In genomic region chr1:43760085-43760484, GRCm38 (mm10) we compare ENCODE assay signal across 15 mouse cellular contexts. TPM values are rescaled to one million over a fixed set of nuclear protein-coding genes. Genes with fewer than 3 reads are reported as not detected.
DNase-seq lines count a peak whose midpoint lies in the region; ATAC-seq and TF ChIP-seq lines count a peak whose summit lies in the region.
"Had no signal": no experiment of that assay in that cellular context is flagged by ENCODE, and none has a peak within 500 bp of the region (broad histone marks: within the 10 kb centered on the region; RNA-seq: fewer than 3 reads in every experiment).

No protein-coding gene starts in this region.

- no peak overlapping the region for H3K27ac ChIP-seq in forebrain, postnatal 0 days (ENCODE audit: low read depth, low read length)
- no peak overlapping the region for H3K27ac ChIP-seq in forebrain, embryonic 11.5 days (ENCODE audit: low read depth, low read length)
- no peak overlapping the region for H3K27ac ChIP-seq in liver, embryonic 14.5 days
- no peak overlapping the region for H3K27ac ChIP-seq in MEL (ENCODE audit: control insufficient read depth, low read depth, low read length)
- H3K27ac ChIP-seq: heart, embryonic 15.5 days; neural tube, embryonic 13.5 days had no signal

- no peak overlapping the region for H3K9ac ChIP-seq in forebrain, postnatal 0 days
- H3K9ac ChIP-seq in forebrain, embryonic 11.5 days (ENCODE audit: low read length), result no peak overlapping the region
- H3K9ac ChIP-seq in liver, embryonic 14.5 days (replicated peaks), result no peak overlapping the region
- H3K9ac ChIP-seq in MEL (ENCODE audit: control insufficient read depth, low read depth, low read length, poor library complexity, severe bottlenecking), result no peak overlapping the region
- H3K9ac ChIP-seq: heart, embryonic 15.5 days; neural tube, embryonic 13.5 days had no signal

- TF ChIP-seq RAD21 in MEL (IDR thresholded peaks at IDR 0.05; ENCODE audit: low read depth, low read length), result peak; percentile 67

- H3K4me1 ChIP-seq in forebrain, postnatal 0 days (ENCODE audit: insufficient read depth), result no peaks in the 10 kb centered on the region
- H3K4me1 ChIP-seq in forebrain, embryonic 11.5 days (replicated peaks; ENCODE audit: control insufficient read depth, insufficient read depth, low read length), result no peaks in the 10 kb centered on the region
- H3K4me1 ChIP-seq in liver, embryonic 14.5 days (replicated peaks; ENCODE audit: control insufficient read depth in 2 of 2, insufficient read depth in 2 of 2, low read length in 1 of 2), result no peaks in the 10 kb centered on the region
- no peaks in the 10 kb centered on the region for H3K4me1 ChIP-seq in MEL (ENCODE audit: control insufficient read depth in 1 of 2, insufficient read depth in 2 of 2, low read length in 2 of 2)
- H3K4me1 ChIP-seq: heart, embryonic 15.5 days had no signal

- H3K36me3 ChIP-seq in forebrain, postnatal 0 days (ENCODE audit: insufficient read depth), result peaks cover 39% of the 10 kb centered on the region
- H3K36me3 ChIP-seq in forebrain, embryonic 11.5 days (ENCODE audit: control insufficient read depth, insufficient read depth, low read length), result no peaks in the 10 kb centered on the region
- peaks cover 2% of the 10 kb centered on the region; the same call in 1 of the 2 replicates for H3K36me3 ChIP-seq in liver, embryonic 14.5 days (replicated peaks; ENCODE audit: control insufficient read depth, insufficient read depth, low read depth)
- no peaks in the 10 kb centered on the region; a peak in 2 of 4 replicates for H3K36me3 ChIP-seq in MEL (ENCODE audit: control insufficient read depth in 1 of 2, insufficient read depth in 2 of 2, low read length in 2 of 2)

- TF ChIP-seq CTCF in forebrain, postnatal 0 days (IDR thresholded peaks at IDR 0.05; ENCODE audit: low read depth), result peak; percentile 75
- peak; percentile 47; the same call in 1 of the 2 replicates for TF ChIP-seq CTCF in liver, embryonic 14.5 days (IDR thresholded peaks at IDR 0.05; ENCODE audit: low read depth)
- TF ChIP-seq CTCF in MEL (IDR thresholded peaks at IDR 0.05 in 2 of 3, conservative IDR thresholded peaks at IDR 0.05 in 1 of 3; ENCODE audit: control insufficient read depth in 1 of 3, insufficient read depth in 1 of 3, low read depth in 2 of 3, low read length in 3 of 3, poor library complexity in 1 of 3, severe bottlenecking in 1 of 3), result peak in 2 of 3 experiments; percentile 35 to 61; a peak in 3 of 6 replicates

- H3K4me2 ChIP-seq in forebrain, postnatal 0 days (ENCODE audit: low read depth), result no peak overlapping the region
- no peak overlapping the region for H3K4me2 ChIP-seq in forebrain, embryonic 11.5 days (ENCODE audit: low read depth, low read length, severe bottlenecking)
- no peak overlapping the region for H3K4me2 ChIP-seq in liver, embryonic 14.5 days (ENCODE audit: low read depth)
- H3K4me2 ChIP-seq: heart, embryonic 15.5 days; neural tube, embryonic 13.5 days had no signal

- TF ChIP-seq POLR2A in MEL (IDR thresholded peaks at IDR 0.05; ENCODE audit: control insufficient read depth in 1 of 2, insufficient read depth in 1 of 2, low read depth in 1 of 2, low read length in 2 of 2, poor library complexity in 1 of 2), result no peak

- H3K4me3 ChIP-seq in forebrain, postnatal 0 days (ENCODE audit: low read depth, low read length), result no peak overlapping the region
- H3K4me3 ChIP-seq in forebrain, embryonic 11.5 days (ENCODE audit: low read depth, low read length), result no peak overlapping the region
- no peak overlapping the region for H3K4me3 ChIP-seq in liver, embryonic 14.5 days (ENCODE audit: insufficient read depth in 1 of 2, low read depth in 2 of 2, low read length in 2 of 2)
- no peak overlapping the region for H3K4me3 ChIP-seq in MEL (ENCODE audit: control insufficient read depth in 1 of 2, insufficient read depth in 1 of 2, low read depth in 2 of 2, low read length in 2 of 2)
- H3K4me3 ChIP-seq: heart, embryonic 15.5 days; neural tube, embryonic 13.5 days had no signal

- no peaks in the 10 kb centered on the region for H3K79me2 ChIP-seq in MEL (ENCODE audit: control insufficient read depth, insufficient read depth, low read length, poor library complexity)

- no peaks in the 10 kb centered on the region for H3K9me3 ChIP-seq in forebrain, postnatal 0 days (ENCODE audit: low read length)
- no peaks in the 10 kb centered on the region for H3K9me3 ChIP-seq in forebrain, embryonic 11.5 days (ENCODE audit: control insufficient read depth, low read length)
- no peaks in the 10 kb centered on the region for H3K9me3 ChIP-seq in liver, embryonic 14.5 days (ENCODE audit: control insufficient read depth, low read length)
- H3K9me3 ChIP-seq in MEL (replicated peaks; ENCODE audit: insufficient read depth, low read length), result no peaks in the 10 kb centered on the region
- H3K9me3 ChIP-seq: G1E; heart, embryonic 15.5 days; neural tube, embryonic 13.5 days had no signal

- peak; percentile 58 for ATAC-seq in forebrain, postnatal 0 days
- ATAC-seq in forebrain, embryonic 11.5 days (replicated peaks; ENCODE audit: low FRiP score), result no peak
- ATAC-seq in liver, embryonic 14.5 days (ENCODE audit: insufficient read depth), result no peak
- peak; percentile 60; the same call in 1 of the 2 replicates for ATAC-seq in megakaryocyte progenitor cell, adult 5-6 weeks (replicated peaks; ENCODE audit: poor library complexity)

- peak; percentile 47 for DNase-seq in forebrain, postnatal 0 days
- DNase-seq in forebrain, embryonic 11.5 days (ENCODE audit: low spot score), result no peak
- DNase-seq in liver, embryonic 14.5 days (ENCODE audit: low read depth in 3 of 3, low spot score in 3 of 3), result no peak
- DNase-seq in liver (no peak), MEL (ENCODE audit: low read depth, low spot score) (peak; percentile 22)
- DNase-seq in ovary, postnatal 10 days (ENCODE audit: low spot score), result no peak
- DNase-seq in neural tube, embryonic 10.5 days (ENCODE audit: extremely low spot score, low spot score), result no peak
- DNase-seq: adrenal gland, postnatal 25 days; cerebellum, postnatal 10 days; kidney, postnatal 36 days; thymus, adult 2 months had no signal

- H3K27me3 ChIP-seq in forebrain, postnatal 0 days (ENCODE audit: insufficient read depth, low read length), result no peaks in the 10 kb centered on the region
- H3K27me3 ChIP-seq in forebrain, embryonic 11.5 days (ENCODE audit: control insufficient read depth, insufficient read depth, low read length), result no peaks in the 10 kb centered on the region
- H3K27me3 ChIP-seq in liver, embryonic 14.5 days (ENCODE audit: control insufficient read depth, insufficient read depth, low read length), result no peaks in the 10 kb centered on the region
- H3K27me3 ChIP-seq in MEL (ENCODE audit: control insufficient read depth in 1 of 2, insufficient read depth in 2 of 2, low read length in 2 of 2), result no peaks in the 10 kb centered on the region
- H3K27me3 ChIP-seq: heart, embryonic 15.5 days; neural tube, embryonic 13.5 days had no signal

- no peak for TF ChIP-seq EP300 in liver, embryonic 14.5 days (IDR thresholded peaks at IDR 0.05; ENCODE audit: low read depth)
- no peak for TF ChIP-seq EP300 in MEL (IDR thresholded peaks at IDR 0.05; ENCODE audit: low read depth in 1 of 2, low read length in 2 of 2)

TF ChIP-seq in MEL, 35 proteins besides CTCF, POLR2A, EP300 and RAD21:
- TF ChIP-seq ETS1 (IDR thresholded peaks at IDR 0.05; ENCODE audit: low read depth, low read length) (no peak), SMC3 (IDR thresholded peaks at IDR 0.05; ENCODE audit: low read depth, low read length) (peak; percentile 57), ZC3H11A (IDR thresholded peaks at IDR 0.05; ENCODE audit: low read depth, low read length) (peak; percentile 32; the same call in 1 of the 2 replicates)

RNA-seq across cellular contexts. Expression of gene 1500015O10Rik, which starts 29.7 kb away (rescaled TPM):
- 13.2 and 25.4 TPM in 2 replicates for total RNA-seq in forebrain, postnatal 0 days (2014; rRNA removed)
- polyA plus RNA-seq in forebrain, postnatal 0 days (2015; fragmentation: Nextera tagmentation; extraction: Ambion mirVana), result 54.0 and 57.9 TPM in 2 replicates
- polyA plus RNA-seq in forebrain, embryonic 11.5 days (2014; fragmentation: Nextera tagmentation; extraction: Ambion mirVana), result 0.61 and 0.79 TPM in 2 replicates
- 0.15 and 0.24 TPM in 2 replicates for polyA plus RNA-seq in liver, embryonic 14.5 days (2012; rRNA removed)
- 0.25 TPM in 1 of 2 replicates, not detected in the other for polyA plus RNA-seq in liver, embryonic 14.5 days (2014; fragmentation: Nextera tagmentation; extraction: Ambion mirVana)
- total RNA-seq in MEL (2012; rRNA removed), result not detected in 2 replicates
- polyA plus RNA-seq in MEL (2012; ENCODE audit: insufficient read depth in 1 of 2, insufficient read length in 2 of 2, low read depth in 1 of 2, low replicate concordance in 2 of 2, missing spikeins in 1 of 2), result under 1 TPM in 1 of 2 experiments, not detected in 1; 0.08 TPM
- not detected in 2 replicates for total RNA-seq in megakaryocyte progenitor cell, adult 5-6 weeks (2015)
- not detected in 2 replicates for total RNA-seq in megakaryocyte progenitor cell, adult 5-6 weeks (2017)
- polyA plus RNA-seq: G1E had no signal

Comparison
In these comparisons a context has a peak if more than half of its experiments do, and no peak if none do; other contexts are left out.
1. ATAC-seq: peak in forebrain, postnatal 0 days (single experiment) and megakaryocyte progenitor cell, adult 5-6 weeks (single experiment); none in forebrain, embryonic 11.5 days (single experiment) and liver, embryonic 14.5 days (single experiment).
2. DNase-seq: peak in forebrain, postnatal 0 days (single experiment) and MEL (single experiment); none in forebrain, embryonic 11.5 days (single experiment), liver, embryonic 14.5 days (0 of 3), liver (single experiment), ovary, postnatal 10 days (single experiment) and neural tube, embryonic 10.5 days (single experiment).
3. RNA of gene 1500015O10Rik, which starts 29.7 kb away (polyA plus RNA-seq): 54.0 to 57.9 TPM in forebrain, postnatal 0 days; 0.61 to 0.79 TPM in forebrain, embryonic 11.5 days, 0.15 to 0.25 TPM in liver, embryonic 14.5 days and 0.08 TPM in MEL; every median in the first group is over 10 times any median in the second.
4. Peak in every context shown above with its lines, with median percentiles within 50 percentile points of each other: CTCF ChIP-seq.